Mouse (Mus musculus): ENCODE data around the gene Usp21.

GRCm38 (mm10) chr1:171319748-171320147 is 32.0 kb upstream of the Usp21 start:
- no peak for TF ChIP-seq POLR2A (IDR thresholded peaks at IDR 0.05; ENCODE audit: borderline replicate concordance, control insufficient read depth, low read depth, low read length)
- no peak for TF ChIP-seq CTCF (IDR thresholded peaks at IDR 0.05; ENCODE audit: control insufficient read depth, insufficient read depth, low read length)

Data from bone marrow, adult 2 months (tissue).